Mouse (Mus musculus) brown adipose tissue, adult 24 weeks (tissue): ENCODE measurements around the gene Col12a1. TPM values are rescaled to one million over a fixed set of nuclear protein-coding genes. Genes with fewer than 3 reads are reported as not detected.
"Not testable (repeated sequence)": the region's sequence is repeated elsewhere in the genome, so short reads cannot be mapped to it uniquely, and the experiment has no call there.

ENCODE experiments used
- H3K27ac ChIP-seq: fragments of 200-500 bp; replicated peaks from 2 replicates; pipeline ENCODE4 v1.5.1; 2012; ENCODE audit warnings: low read depth, mild to moderate bottlenecking, low read length
- H3K4me1 ChIP-seq: fragments of 200-500 bp; 2 replicates; pipeline ENCODE4 v1.6.1; 2012; ENCODE audit warnings: low read length, mixed read lengths; ENCODE audit not compliant: control insufficient read depth, insufficient read depth, insufficient read length
- H3K4me3 ChIP-seq: fragments of 200-500 bp; 2 replicates; pipeline ENCODE4 v1.5.1; 2012; ENCODE audit warnings: low read depth, mild to moderate bottlenecking, low read length, moderate library complexity; ENCODE audit not compliant: insufficient read depth
- polyA plus RNA-seq: library from polyadenylated mRNA; stranded (reverse); fragments of >200 nt; gene quantifications from 2 replicates; pipeline ENCODE4 v1.2.4, GENCODE M21; 2012; ENCODE audit not compliant: missing spikeins, insufficient read depth, insufficient read length

Gene Col12a1
- polyA plus RNA-seq, 1 experiment: 5.5 TPM

GRCm38 (mm10) chr9:79719451-79719850 is 820 bp upstream of the Col12a1 start:
- Histone ChIP-seq H3K4me3 (peak overlapping the region; percentile 64), H3K27ac (no peak overlapping the region), H3K4me1 (peaks cover 17% of the 10 kb centered on the region)

GRCm38 (mm10) chr9:79717836-79718475 is 675 bp downstream of the Col12a1 start:
- peaks cover 19% of the 10 kb centered on the region for H3K4me1 ChIP-seq
- no peak overlapping the region for H3K27ac ChIP-seq
- H3K4me3 ChIP-seq: peak overlapping the region; percentile 64

GRCm38 (mm10) chr9:79716909-79717835 is 1.5 kb downstream of the Col12a1 start:
- H3K27ac ChIP-seq: 0 out of 2 replicates have a peak overlapping the region, but pooled peaks have one; percentile 7

GRCm38 (mm10) chr9:79716496-79716895 is 2.1 kb downstream of the Col12a1 start:
- peak overlapping the region; percentile 37 for H3K4me3 ChIP-seq
- H3K4me1 ChIP-seq: peaks cover 19% of the 10 kb centered on the region
- H3K27ac ChIP-seq: peak overlapping the region; percentile 80

More at GRCm38 (mm10) chr9:79716909-79717835, 1.5 kb downstream of the Col12a1 start:
- H3K4me1 ChIP-seq: peaks cover 19% of the 10 kb centered on the region
- peak overlapping the region; percentile 64 for H3K4me3 ChIP-seq

GRCm38 (mm10) chr9:79714471-79715045 is 4.1 kb downstream of the Col12a1 start:
- H3K4me3 ChIP-seq: 0 out of 2 replicates have a peak overlapping the region, but pooled peaks have one; percentile 7
- peak overlapping the region; percentile 62 for H3K27ac ChIP-seq
- H3K4me1 ChIP-seq: peaks cover 15% of the 10 kb centered on the region

GRCm38 (mm10) chr9:79689771-79690535 is 28.7 kb downstream of the Col12a1 start:
- Histone ChIP-seq H3K4me3 (no peak overlapping the region), H3K27ac (no peak overlapping the region), H3K4me1 (peaks cover 2% of the 10 kb centered on the region; the same call in 1 of the 2 replicates)

- peaks cover 2% of the 10 kb centered on the region; the same call in 1 of the 2 replicates for H3K4me1 ChIP-seq
- H3K4me3 ChIP-seq: no peak overlapping the region
- no peak overlapping the region for H3K27ac ChIP-seq
Observed at GRCm38 (mm10) chr9:79689342-79689741, 29.3 kb downstream of the Col12a1 start.

GRCm38 (mm10) chr9:79687227-79687626 is 31.4 kb downstream of the Col12a1 start:
- no peak overlapping the region for H3K27ac ChIP-seq
- H3K4me3 ChIP-seq: no peak overlapping the region

GRCm38 (mm10) chr9:79686049-79686448 is 32.6 kb downstream of the Col12a1 start:
- Histone ChIP-seq H3K27ac (no peak overlapping the region), H3K4me1 (peaks cover 4% of the 10 kb centered on the region; the same call in 1 of the 2 replicates), H3K4me3 (no peak overlapping the region)

More at GRCm38 (mm10) chr9:79687227-79687626, 31.4 kb downstream of the Col12a1 start:
- peaks cover 2% of the 10 kb centered on the region; the same call in 1 of the 2 replicates for H3K4me1 ChIP-seq

- peak overlapping the region; percentile 88 for H3K27ac ChIP-seq
- H3K4me3 ChIP-seq: no peak overlapping the region
- H3K4me1 ChIP-seq: 0 out of 2 replicates have a peak, but pooled peaks cover 2% of the 10 kb centered on the region
Observed at GRCm38 (mm10) chr9:79680453-79681240, 38.0 kb downstream of the Col12a1 start.

- not testable (repeated sequence) for H3K4me3 ChIP-seq, H3K27ac ChIP-seq, H3K4me1 ChIP-seq
Observed at GRCm38 (mm10) chr9:79668806-79669205, 49.8 kb downstream of the Col12a1 start.

- no peak overlapping the region for H3K27ac ChIP-seq
- no peak overlapping the region for H3K4me3 ChIP-seq
- H3K4me1 ChIP-seq: no peaks in the 10 kb centered on the region
Observed at GRCm38 (mm10) chr9:79653327-79654150, 65.1 kb downstream of the Col12a1 start.

- H3K27ac ChIP-seq: no peak overlapping the region
- no peaks in the 10 kb centered on the region for H3K4me1 ChIP-seq
- H3K4me3 ChIP-seq: no peak overlapping the region
Observed at GRCm38 (mm10) chr9:79648587-79648986, 70.0 kb downstream of the Col12a1 start.
